Comparison of ENCODE assay signal across 27 mouse cellular contexts in the genomic region with DNA sequence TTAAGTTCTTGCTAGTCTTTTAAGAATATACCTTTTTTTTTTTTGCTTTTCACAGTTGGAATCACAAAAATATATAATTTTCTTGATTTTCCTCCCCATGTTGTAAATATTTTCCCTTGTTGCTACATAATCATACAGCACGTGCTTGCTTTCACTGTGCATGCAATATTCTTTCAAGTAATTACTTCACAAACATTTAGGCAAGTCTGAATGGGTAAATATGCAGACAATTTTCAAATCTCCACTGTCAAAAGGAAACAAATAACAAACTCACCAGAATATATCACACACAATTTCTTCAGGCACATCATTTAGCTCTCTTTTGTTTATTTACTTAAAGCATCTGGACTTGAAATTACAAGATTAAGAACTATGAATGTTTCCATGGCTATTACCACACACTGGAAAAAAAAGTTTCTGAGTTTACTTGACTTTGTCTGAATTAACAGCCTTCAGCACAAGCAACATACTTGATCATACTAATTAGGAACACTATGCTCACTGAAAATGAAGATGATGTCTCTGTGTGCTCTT. TPM values are rescaled to one million over a fixed set of nuclear protein-coding genes. Genes with fewer than 3 reads are reported as not detected.
DNase-seq lines count a peak whose midpoint lies in the region; ATAC-seq and TF ChIP-seq lines count a peak whose summit lies in the region.
"Had no signal": no experiment of that assay in that cellular context is flagged by ENCODE, and none has a peak within 500 bp of the region (broad histone marks: within the 10 kb centered on the region; RNA-seq: fewer than 3 reads in every experiment).

No protein-coding gene starts in this region.

- H3K9me3 ChIP-seq in heart, embryonic 13.5 days = no peaks in the 10 kb centered on the region
- H3K9me3 ChIP-seq in stomach, embryonic 16.5 days (replicated peaks; ENCODE audit: control insufficient read depth, low read length) = no peaks in the 10 kb centered on the region
- no peaks in the 10 kb centered on the region for H3K9me3 ChIP-seq in forebrain, embryonic 15.5 days
- H3K9me3 ChIP-seq: embryonic facial prominence, embryonic 12.5 days; forebrain, embryonic 12.5 days; hindbrain, embryonic 12.5 days; limb, embryonic 12.5 days; midbrain, embryonic 12.5 days; stomach, embryonic 15.5 days had no signal

- peaks cover 21% of the 10 kb centered on the region for H3K4me1 ChIP-seq in heart, embryonic 13.5 days
- peaks cover 5% of the 10 kb centered on the region for H3K4me1 ChIP-seq in brown adipose tissue, adult 24 weeks (ENCODE audit: control insufficient read depth, insufficient read depth, insufficient read length, low read length)
- H3K4me1 ChIP-seq in stomach, embryonic 16.5 days (ENCODE audit: control insufficient read depth, insufficient read depth, low read length) = no peaks in the 10 kb centered on the region
- 0 out of 2 replicates have a peak, but pooled peaks cover 5% of the 10 kb centered on the region for H3K4me1 ChIP-seq in forebrain, embryonic 15.5 days
- H3K4me1 ChIP-seq: embryonic facial prominence, embryonic 12.5 days; forebrain, embryonic 12.5 days; hindbrain, embryonic 12.5 days; limb, embryonic 12.5 days; midbrain, embryonic 12.5 days; stomach, embryonic 15.5 days had no signal

- WGBS in heart, embryonic 13.5 days = 58% methylated on average over 1 of the region's 1 CpGs
- 73% methylated on average over 1 of the region's 1 CpGs for WGBS in stomach, embryonic 16.5 days
- 60% methylated on average over 1 of the region's 1 CpGs for WGBS in forebrain, embryonic 15.5 days

- no peaks in the 10 kb centered on the region for H3K27me3 ChIP-seq in heart, embryonic 13.5 days (replicated peaks)
- H3K27me3 ChIP-seq in stomach, embryonic 16.5 days (ENCODE audit: control insufficient read depth, insufficient read depth, low read length) = no peaks in the 10 kb centered on the region
- H3K27me3 ChIP-seq in forebrain, embryonic 15.5 days = no peaks in the 10 kb centered on the region
- H3K27me3 ChIP-seq: embryonic facial prominence, embryonic 12.5 days; forebrain, embryonic 12.5 days; hindbrain, embryonic 12.5 days; limb, embryonic 12.5 days; midbrain, embryonic 12.5 days; stomach, embryonic 15.5 days had no signal

- no peaks in the 10 kb centered on the region for H3K36me3 ChIP-seq in heart, embryonic 13.5 days
- no peaks in the 10 kb centered on the region for H3K36me3 ChIP-seq in stomach, embryonic 16.5 days (ENCODE audit: control insufficient read depth, insufficient read depth, low read length)
- no peaks in the 10 kb centered on the region for H3K36me3 ChIP-seq in forebrain, embryonic 15.5 days
- H3K36me3 ChIP-seq: embryonic facial prominence, embryonic 12.5 days; forebrain, embryonic 12.5 days; hindbrain, embryonic 12.5 days; limb, embryonic 12.5 days; midbrain, embryonic 12.5 days; stomach, embryonic 15.5 days had no signal

- no peak overlapping the region for H3K9ac ChIP-seq in heart, embryonic 13.5 days
- no peak overlapping the region for H3K9ac ChIP-seq in stomach, embryonic 16.5 days (ENCODE audit: low read length)
- H3K9ac ChIP-seq in forebrain, embryonic 15.5 days (replicated peaks) = no peak overlapping the region
- H3K9ac ChIP-seq: embryonic facial prominence, embryonic 12.5 days; forebrain, embryonic 12.5 days; hindbrain, embryonic 12.5 days; limb, embryonic 12.5 days; liver, postnatal 0 days; midbrain, embryonic 12.5 days; stomach, embryonic 15.5 days had no signal

- no peak for DNase-seq in heart, adult 18-20 months
- no peak for DNase-seq in layer of hippocampus, adult 2 months (ENCODE audit: low spot score in 2 of 2)
- DNase-seq in layer of hippocampus, adult 8-10 months (ENCODE audit: low spot score in 2 of 2) = no peak
- DNase-seq: adrenal gland, postnatal 36 days; cerebellum, adult 11-12 months; cerebellum, postnatal 14 days; heart, postnatal 14 days; kidney, adult 2 months; kidney, postnatal 25 days; liver, postnatal 0 days; thymus, adult 2 months; thymus, postnatal 4 days had no signal

- H3K4me3 ChIP-seq in heart, embryonic 13.5 days = no peak overlapping the region
- H3K4me3 ChIP-seq in layer of hippocampus, adult 2 months = no peak overlapping the region
- no peak overlapping the region for H3K4me3 ChIP-seq in brown adipose tissue, adult 24 weeks (ENCODE audit: insufficient read depth, low read depth, low read length)
- no peak overlapping the region for H3K4me3 ChIP-seq in stomach, embryonic 16.5 days (replicated peaks; ENCODE audit: low read length)
- H3K4me3 ChIP-seq in forebrain, embryonic 15.5 days = no peak overlapping the region
- H3K4me3 ChIP-seq: embryonic facial prominence, embryonic 12.5 days; erythroblast, embryonic 14.5 days; forebrain, embryonic 12.5 days; hindbrain, embryonic 12.5 days; limb, embryonic 12.5 days; midbrain, embryonic 12.5 days; stomach, embryonic 15.5 days had no signal

- no peak overlapping the region for H3K4me2 ChIP-seq in heart, embryonic 13.5 days
- H3K4me2 ChIP-seq in stomach, embryonic 16.5 days (ENCODE audit: low read depth, low read length) = no peak overlapping the region
- no peak overlapping the region for H3K4me2 ChIP-seq in forebrain, embryonic 15.5 days (replicated peaks)
- H3K4me2 ChIP-seq: embryonic facial prominence, embryonic 12.5 days; forebrain, embryonic 12.5 days; hindbrain, embryonic 12.5 days; limb, embryonic 12.5 days; liver, embryonic 11.5 days; midbrain, embryonic 12.5 days; stomach, embryonic 15.5 days had no signal

- 0 out of 2 replicates have a peak overlapping the region, but pooled peaks have one; percentile 32 for H3K27ac ChIP-seq in heart, embryonic 13.5 days (replicated peaks)
- peak overlapping the region; percentile 74; the same call in 1 of the 2 replicates for H3K27ac ChIP-seq in layer of hippocampus, adult 2 months
- H3K27ac ChIP-seq in brown adipose tissue, adult 24 weeks (replicated peaks; ENCODE audit: low read depth, low read length) = peak overlapping the region; percentile 37; the same call in 1 of the 2 replicates
- peak overlapping the region; percentile 64; the same call in 1 of the 2 replicates for H3K27ac ChIP-seq in stomach, embryonic 16.5 days (ENCODE audit: low read length)
- no peak overlapping the region for H3K27ac ChIP-seq in forebrain, embryonic 15.5 days (replicated peaks)
- H3K27ac ChIP-seq: embryonic facial prominence, embryonic 12.5 days; forebrain, embryonic 12.5 days; hindbrain, embryonic 12.5 days; limb, embryonic 12.5 days; midbrain, embryonic 12.5 days; stomach, embryonic 15.5 days had no signal

- no peak for TF ChIP-seq CTCF in layer of hippocampus, adult 2 months (conservative IDR thresholded peaks at IDR 0.05)

- no peak for ATAC-seq in heart, embryonic 13.5 days (ENCODE audit: extremely low read depth, insufficient number of reproducible peaks, low FRiP score, low TSS enrichment)
- no peak for ATAC-seq in stomach, embryonic 16.5 days (ENCODE audit: insufficient read depth, low FRiP score)
- ATAC-seq in forebrain, embryonic 15.5 days (replicated peaks) = no peak
- ATAC-seq: liver, postnatal 0 days had no signal

RNA-seq across cellular contexts. Expression of a gene that starts 46.2 kb away (rescaled TPM):
- 80.1 and 87.5 TPM in 2 replicates for polyA plus RNA-seq in heart, embryonic 13.5 days (2015; fragmentation: Nextera tagmentation; extraction: Ambion mirVana)
- total RNA-seq in heart, adult 18-20 months (2021) = 10 to 100 TPM; 30.5 to 37.4 TPM
- total RNA-seq in layer of hippocampus, adult 2 months (2021) = 10 to 100 TPM; 82.6 to 82.7 TPM
- total RNA-seq in layer of hippocampus, adult 8-10 months (2022) = 100 to 1,000 TPM in 2 of 4 experiments, 10 to 100 TPM in 2; 86.0 to 102 (median 95.1) TPM
- 164 and 222 TPM in 2 replicates for polyA plus RNA-seq in brown adipose tissue, adult 24 weeks (2012; ENCODE audit: insufficient read depth, insufficient read length, missing spikeins)
- polyA plus RNA-seq in stomach, embryonic 16.5 days (2015; fragmentation: Nextera tagmentation; extraction: Ambion mirVana) = 124 and 141 TPM in 2 replicates
- polyA plus RNA-seq in forebrain, embryonic 15.5 days (2015; fragmentation: Nextera tagmentation; extraction: Ambion mirVana) = 271 and 273 TPM in 2 replicates

RNA-seq across cellular contexts. Expression of a gene that starts 55.2 kb away (rescaled TPM):
- 0.06 and 0.52 TPM in 2 replicates for polyA plus RNA-seq in heart, embryonic 13.5 days (2015; fragmentation: Nextera tagmentation; extraction: Ambion mirVana)
- under 1 TPM; 0.10 to 0.13 TPM for total RNA-seq in heart, adult 18-20 months (2021)
- total RNA-seq in layer of hippocampus, adult 2 months (2021) = not detected
- not detected for total RNA-seq in layer of hippocampus, adult 8-10 months (2022)
- polyA plus RNA-seq in brown adipose tissue, adult 24 weeks (2012; ENCODE audit: insufficient read depth, insufficient read length, missing spikeins) = 0.54 TPM in 1 of 2 replicates, not detected in the other
- 0.15 and 0.27 TPM in 2 replicates for polyA plus RNA-seq in stomach, embryonic 16.5 days (2015; fragmentation: Nextera tagmentation; extraction: Ambion mirVana)
- polyA plus RNA-seq in forebrain, embryonic 15.5 days (2015; fragmentation: Nextera tagmentation; extraction: Ambion mirVana) = not detected in 2 replicates
- total RNA-seq: ES-E14; gastrocnemius, adult 18-20 months; left cerebral cortex, postnatal 14 days had no signal
- polyA plus RNA-seq: erythroblast, embryonic 14.5 days; forebrain, embryonic 12.5 days had no signal
